Mouse (Mus musculus) kidney, adult 8-10 months (tissue): ENCODE results near the gene P2rx7.

Experiments used
- DNase-seq, 2 experiments: peaks; one replicate each; pipeline ENCODE4 v3.0.0; 2022

P2rx7 gene

GRCm38 (mm10) chr5:122643701-122644100 is at the start of gene P2rx7:
TSS of gene P2rx7 (plus strand) at chr5:122643911.
- peak; percentile 27 to 43 for DNase-seq

DNA sequence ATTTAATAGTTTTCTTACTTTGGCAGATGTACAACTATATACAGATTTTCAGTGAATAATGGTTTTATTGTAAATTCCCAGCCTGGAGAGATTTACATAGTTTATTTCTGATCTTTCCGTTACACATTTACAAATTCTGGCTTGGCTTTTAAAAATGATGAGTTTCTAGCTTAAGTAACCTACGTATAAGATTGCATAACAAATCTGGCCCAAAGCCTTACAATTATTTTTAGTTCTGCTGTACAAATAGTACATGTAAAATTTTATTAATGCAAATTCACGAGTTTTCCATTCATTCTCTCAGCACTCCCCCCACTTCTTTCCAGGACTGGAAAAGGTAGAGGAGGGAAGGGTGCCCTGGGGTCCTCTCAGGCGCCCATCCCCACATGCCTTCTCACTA is 48.2 kb upstream of the P2rx7 start:
- no peak for DNase-seq

DNA sequence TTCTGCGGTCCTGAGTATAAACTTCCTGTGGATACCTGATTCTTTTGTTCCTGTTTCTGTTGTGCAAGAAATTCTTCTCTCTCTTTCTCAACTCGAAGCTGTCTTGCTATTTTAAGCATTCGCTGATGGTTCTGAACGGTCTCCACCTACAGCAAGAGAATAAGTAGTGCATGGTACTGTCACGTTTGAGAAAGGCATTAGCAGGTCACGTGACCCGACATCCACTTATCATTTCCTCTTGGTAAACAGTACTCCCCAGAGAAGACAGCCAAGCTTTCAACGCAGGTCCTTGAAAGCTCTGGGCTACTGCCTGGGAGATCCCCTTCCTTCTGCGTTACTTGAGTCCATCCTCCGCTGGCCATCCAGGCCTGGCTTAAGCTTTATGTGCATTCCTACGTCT is 41.5 kb upstream of the P2rx7 start:
- DNase-seq: no peak

- no peak for DNase-seq
Measured at GRCm38 (mm10) chr5:122604894-122605293, 38.8 kb upstream of the P2rx7 start.

- no peak for DNase-seq
Measured at GRCm38 (mm10) chr5:122611651-122612050, 32.1 kb upstream of the P2rx7 start.

DNA sequence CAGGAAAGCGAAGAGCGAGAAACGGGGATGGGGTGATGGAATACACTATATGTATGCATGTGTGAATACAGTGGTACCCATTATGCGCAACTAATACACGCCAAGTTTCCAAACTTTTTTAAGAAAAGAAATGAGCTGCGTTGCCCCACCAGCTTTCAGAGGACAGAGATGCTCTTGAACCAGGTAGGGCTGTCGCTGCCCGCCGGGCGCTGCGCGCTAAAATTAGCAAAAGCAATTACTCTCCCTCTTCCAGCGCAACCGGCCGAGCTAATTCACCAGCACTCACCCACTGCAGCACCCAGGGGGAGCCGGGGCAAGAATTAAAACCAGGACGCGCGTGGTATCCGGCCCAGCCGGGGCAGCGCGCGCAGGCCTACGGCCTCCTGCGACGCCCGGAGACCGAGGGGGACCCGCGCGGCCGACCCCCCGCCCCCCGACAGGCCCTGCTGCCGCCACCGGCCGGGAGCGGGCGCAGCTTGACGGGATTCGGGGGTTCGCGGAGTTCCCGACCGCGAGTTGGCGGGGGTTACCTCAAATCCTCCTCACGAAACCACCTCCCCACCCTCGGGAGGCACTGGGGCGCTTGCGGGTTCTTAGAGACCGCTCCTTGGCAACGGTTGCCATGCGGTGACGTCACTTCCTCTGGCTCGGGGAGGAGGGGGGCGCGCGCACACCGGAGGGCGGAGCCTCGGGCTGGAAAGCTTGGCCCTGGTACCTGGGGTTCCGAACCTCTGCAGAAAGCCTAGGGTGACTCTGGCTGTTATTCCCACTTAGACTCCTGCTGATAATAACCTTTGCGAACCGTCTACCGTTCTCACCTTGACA is 29.6 kb upstream of the P2rx7 start, which contains the start of gene Ift81:
TSS of gene Ift81 (minus strand) at position 611 of the 825 bp plus-strand sequence.
- DNase-seq: peak; percentile 89 to 95

GRCm38 (mm10) chr5:122617718-122618117 is 26.0 kb upstream of the P2rx7 start:
- no peak for DNase-seq

- no peak for DNase-seq
Measured at GRCm38 (mm10) chr5:122619686-122620296, 23.9 kb upstream of the P2rx7 start.

DNA sequence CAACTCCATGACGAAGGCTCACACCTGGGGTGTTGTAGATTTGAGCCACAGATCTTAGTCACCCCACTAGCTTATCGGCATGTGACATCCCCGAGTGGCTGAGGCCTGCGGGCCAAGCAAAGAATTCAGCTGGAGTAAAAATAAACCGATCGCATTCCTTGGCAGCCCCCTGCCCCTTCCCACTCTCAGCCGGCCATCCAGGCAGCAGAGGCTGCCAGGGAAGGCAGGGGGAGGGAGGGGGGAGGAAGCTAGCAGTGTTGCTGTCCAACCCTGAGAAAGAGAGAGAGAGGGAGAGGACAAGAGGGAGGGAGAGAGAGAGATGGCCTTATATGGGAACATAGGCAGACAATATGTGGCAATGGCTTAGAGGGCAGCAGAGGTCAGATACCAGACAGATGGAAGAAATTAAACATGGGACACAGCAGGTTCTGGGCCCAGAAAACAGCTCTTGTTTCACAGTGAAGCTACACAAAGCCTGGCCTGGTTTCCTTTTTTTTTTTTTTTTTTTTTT is 22.3 kb upstream of the P2rx7 start:
- DNase-seq: peak in 1 of 2 experiments; percentile 15

DNA sequence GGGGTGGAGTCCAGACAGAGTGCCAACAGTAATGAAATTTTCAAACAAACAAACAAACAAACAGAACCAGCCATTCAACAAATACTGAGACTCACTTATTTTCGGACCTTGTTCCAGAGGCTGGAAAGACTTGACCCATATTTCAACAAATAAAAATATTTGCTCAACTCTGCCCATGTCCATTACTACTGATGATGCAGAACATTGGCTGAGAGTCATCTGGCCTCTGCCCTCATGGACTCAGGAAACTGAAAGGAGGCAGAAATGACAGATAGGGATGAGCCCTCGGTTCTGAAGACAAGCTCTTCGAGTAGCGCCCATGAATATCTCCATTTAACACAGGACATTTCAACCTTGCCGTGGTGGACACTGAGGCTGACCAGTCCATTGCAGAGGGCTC is 21.2 kb upstream of the P2rx7 start:
- peak in 1 of 2 experiments; percentile 14 for DNase-seq

GRCm38 (mm10) chr5:122623861-122624260 is 19.9 kb upstream of the P2rx7 start:
- no peak for DNase-seq

DNA sequence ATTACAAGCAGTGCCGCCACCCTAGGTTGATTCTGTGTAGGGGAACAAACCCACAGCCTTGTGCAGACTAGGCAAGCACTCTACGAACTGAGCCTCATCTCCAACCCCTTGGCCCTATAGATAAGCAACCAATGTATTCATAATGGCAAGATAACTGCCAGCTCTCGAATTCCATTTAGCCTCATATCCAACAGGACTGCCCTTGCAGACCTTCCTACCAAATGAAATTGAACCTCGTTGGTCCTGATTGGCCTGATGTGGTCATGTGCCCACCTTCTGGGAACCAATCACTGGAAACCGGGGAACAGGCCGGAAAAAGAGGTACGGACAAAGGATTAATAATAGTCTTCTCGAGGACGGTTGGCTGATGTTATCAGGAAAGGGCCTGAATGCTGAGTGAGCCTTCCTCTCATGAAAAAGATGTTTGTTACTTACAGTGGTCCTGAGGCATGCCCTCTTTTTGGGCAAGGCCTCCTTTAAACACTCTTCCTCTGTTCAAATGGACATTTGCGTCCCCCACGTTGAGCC is 18.7 kb upstream of the P2rx7 start:
- DNase-seq: no peak

- DNase-seq: no peak
Measured at GRCm38 (mm10) chr5:122625565-122626252, 18.0 kb upstream of the P2rx7 start.

DNA sequence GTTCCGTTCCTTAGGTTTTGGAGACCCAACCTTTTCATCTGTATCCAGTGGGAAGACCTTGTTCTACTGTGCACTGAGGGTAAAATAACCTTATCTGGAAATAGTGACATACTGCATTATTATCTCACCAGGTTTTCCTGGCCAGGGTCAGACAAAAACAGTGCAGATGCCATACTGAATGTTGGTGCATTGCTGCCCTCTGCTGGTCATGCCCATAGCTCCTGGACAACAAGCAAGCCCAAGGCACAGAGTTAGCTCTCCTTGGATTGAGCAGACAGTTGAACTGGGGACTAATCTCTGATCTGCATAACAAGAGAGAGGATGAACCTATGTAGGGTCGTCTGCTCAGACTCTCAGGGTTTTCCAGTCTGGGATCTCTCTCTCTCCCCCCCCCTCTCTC is 16.5 kb upstream of the P2rx7 start:
- peak; percentile 76 to 91 for DNase-seq

- no peak for DNase-seq
Measured at GRCm38 (mm10) chr5:122635228-122635627, 8.5 kb upstream of the P2rx7 start.

DNA sequence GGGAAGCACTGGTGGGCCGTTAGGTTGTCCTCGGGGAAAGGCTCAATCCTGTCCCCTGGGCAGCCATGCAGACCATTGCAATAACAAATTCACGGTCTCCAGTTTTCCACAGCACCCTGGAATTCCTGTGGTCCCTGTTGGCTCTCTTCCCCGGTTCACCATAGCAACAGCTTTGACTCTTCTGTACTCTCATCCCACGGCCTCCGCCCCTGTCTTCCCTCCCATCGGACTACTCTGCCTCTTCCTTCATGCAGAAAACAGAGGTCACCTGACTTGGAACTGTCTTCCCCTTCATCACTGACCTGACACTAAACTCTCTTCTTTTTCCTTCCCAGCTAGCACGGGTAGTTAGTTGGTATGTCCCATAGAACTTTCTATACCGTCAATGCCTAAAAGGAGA is 7.4 kb upstream of the P2rx7 start:
- DNase-seq: no peak

DNA sequence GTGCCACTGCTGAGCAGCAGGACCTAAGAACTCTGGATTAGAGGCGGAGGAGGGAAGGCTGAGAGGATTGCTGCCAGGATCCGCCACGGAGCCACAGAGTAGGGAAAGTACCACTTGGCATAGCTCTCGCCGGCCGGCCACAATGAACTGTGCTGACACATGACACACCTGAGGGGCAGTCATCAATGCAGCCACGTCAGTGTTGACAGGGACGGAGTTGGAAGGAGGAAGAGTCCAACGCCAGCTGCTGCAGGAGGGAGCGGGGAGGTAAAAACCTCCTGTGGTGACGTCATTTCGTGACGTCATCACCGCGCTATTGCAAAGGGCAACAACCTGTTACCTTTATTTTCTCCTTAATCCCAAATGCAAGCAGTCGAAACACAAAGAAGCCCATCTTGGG is 6.8 kb upstream of the P2rx7 start:
- no peak for DNase-seq

GRCm38 (mm10) chr5:122638296-122638695 is 5.4 kb upstream of the P2rx7 start:
- DNase-seq: no peak

GRCm38 (mm10) chr5:122639517-122639916 is 4.2 kb upstream of the P2rx7 start:
- DNase-seq: no peak

GRCm38 (mm10) chr5:122639986-122640385 is 3.7 kb upstream of the P2rx7 start:
- DNase-seq: no peak

- DNase-seq: peak in 1 of 2 experiments; percentile 15
Measured at GRCm38 (mm10) chr5:122644111-122644607, 448 bp downstream of the P2rx7 start.

GRCm38 (mm10) chr5:122645290-122645689 is 1.6 kb downstream of the P2rx7 start:
- DNase-seq: no peak

- no peak for DNase-seq
Measured at GRCm38 (mm10) chr5:122646050-122646449, 2.3 kb downstream of the P2rx7 start.
